ENCODE assay signal across 25 mouse cellular contexts in the genomic region with DNA sequence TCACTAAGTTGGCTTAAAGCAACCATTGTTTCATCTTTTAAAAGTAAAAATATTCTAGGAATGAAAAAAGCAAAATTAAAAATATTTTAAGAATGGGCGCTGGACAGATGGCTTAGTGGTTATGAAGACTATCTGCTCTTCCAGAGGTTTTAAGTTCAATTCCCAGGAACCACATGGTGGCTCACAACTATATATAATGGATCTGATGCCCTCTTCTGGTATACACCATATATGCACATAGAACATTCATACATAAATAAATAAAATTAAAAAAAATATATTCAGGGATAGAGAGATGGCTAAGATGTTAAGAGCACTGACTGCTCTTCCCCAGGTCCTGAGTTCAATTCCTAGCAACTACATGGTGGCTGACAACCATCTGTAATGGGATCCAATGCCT. TPM values are rescaled to one million over a fixed set of nuclear protein-coding genes. Genes with fewer than 3 reads are reported as not detected.
A peak's percentile ranks its signal among the peaks of the same experiment; 100 is the strongest.
DNase-seq lines count a peak whose midpoint lies in the region; ATAC-seq and TF ChIP-seq lines count a peak whose summit lies in the region.
"Had no signal": no experiment of that assay in that cellular context is flagged by ENCODE, and none has a peak within 500 bp of the region (broad histone marks: within the 10 kb centered on the region; RNA-seq: fewer than 3 reads in every experiment).

No protein-coding gene starts in this region.

- H3K9ac ChIP-seq in forebrain, embryonic 14.5 days (ENCODE audit: low read length): no peak overlapping the region
- H3K9ac ChIP-seq in forebrain, embryonic 13.5 days: no peak overlapping the region
- no peak overlapping the region for H3K9ac ChIP-seq in kidney, postnatal 0 days (ENCODE audit: low read depth, low read length)
- no peak overlapping the region for H3K9ac ChIP-seq in kidney, embryonic 14.5 days (ENCODE audit: low read depth, low read length)
- H3K9ac ChIP-seq: heart, embryonic 12.5 days; hindbrain, embryonic 12.5 days; limb, embryonic 13.5 days; liver, embryonic 15.5 days; neural tube, embryonic 12.5 days had no signal

- H3K9me3 ChIP-seq in forebrain, embryonic 14.5 days (replicated peaks; ENCODE audit: control insufficient read depth, low read length): no peaks in the 10 kb centered on the region
- no peaks in the 10 kb centered on the region for H3K9me3 ChIP-seq in forebrain, embryonic 13.5 days (replicated peaks)
- no peaks in the 10 kb centered on the region for H3K9me3 ChIP-seq in kidney, postnatal 0 days (replicated peaks; ENCODE audit: low read length)
- H3K9me3 ChIP-seq in kidney, embryonic 14.5 days (ENCODE audit: control insufficient read depth, low read length): no peaks in the 10 kb centered on the region
- H3K9me3 ChIP-seq: heart, embryonic 12.5 days; hindbrain, embryonic 12.5 days; limb, embryonic 13.5 days; liver, embryonic 15.5 days; midbrain, embryonic 10.5 days; neural tube, embryonic 12.5 days had no signal

- no peaks in the 10 kb centered on the region for H3K27me3 ChIP-seq in forebrain, embryonic 14.5 days (replicated peaks; ENCODE audit: control insufficient read depth, insufficient read depth, low read length)
- no peaks in the 10 kb centered on the region for H3K27me3 ChIP-seq in forebrain, embryonic 13.5 days
- no peaks in the 10 kb centered on the region for H3K27me3 ChIP-seq in kidney, postnatal 0 days (ENCODE audit: insufficient read depth, low read length)
- H3K27me3 ChIP-seq in kidney, embryonic 14.5 days (ENCODE audit: control insufficient read depth, insufficient read depth, low read length): no peaks in the 10 kb centered on the region
- H3K27me3 ChIP-seq: heart, embryonic 12.5 days; hindbrain, embryonic 12.5 days; limb, embryonic 13.5 days; liver, embryonic 15.5 days; neural tube, embryonic 12.5 days; Patski had no signal

- peaks cover 79% of the 10 kb centered on the region for H3K36me3 ChIP-seq in forebrain, embryonic 14.5 days (ENCODE audit: control insufficient read depth, insufficient read depth, low read length)
- peaks cover 80% of the 10 kb centered on the region for H3K36me3 ChIP-seq in forebrain, embryonic 13.5 days (ENCODE audit: poor library complexity, severe bottlenecking)
- H3K36me3 ChIP-seq in kidney, postnatal 0 days (ENCODE audit: insufficient read depth, low read length): peaks cover 56% of the 10 kb centered on the region
- peaks cover 74% of the 10 kb centered on the region for H3K36me3 ChIP-seq in kidney, embryonic 14.5 days (ENCODE audit: control insufficient read depth, insufficient read depth, low read length)

- H3K4me2 ChIP-seq in forebrain, embryonic 14.5 days (ENCODE audit: low read length): no peak overlapping the region
- H3K4me2 ChIP-seq in forebrain, embryonic 13.5 days: no peak overlapping the region
- H3K4me2 ChIP-seq in kidney, postnatal 0 days (ENCODE audit: low read length): no peak overlapping the region
- no peak overlapping the region for H3K4me2 ChIP-seq in kidney, embryonic 14.5 days (replicated peaks; ENCODE audit: low read depth, low read length)
- H3K4me2 ChIP-seq: heart, embryonic 12.5 days; hindbrain, embryonic 12.5 days; limb, embryonic 13.5 days; liver, embryonic 15.5 days; neural tube, embryonic 12.5 days had no signal

- H3K4me3 ChIP-seq in forebrain, embryonic 14.5 days (ENCODE audit: low read depth, low read length): no peak overlapping the region
- no peak overlapping the region for H3K4me3 ChIP-seq in forebrain, embryonic 13.5 days
- no peak overlapping the region for H3K4me3 ChIP-seq in kidney, postnatal 0 days (replicated peaks; ENCODE audit: low read depth, low read length)
- H3K4me3 ChIP-seq in kidney, embryonic 14.5 days (ENCODE audit: low read length): no peak overlapping the region
- H3K4me3 ChIP-seq: heart, embryonic 12.5 days; hindbrain, embryonic 12.5 days; limb, embryonic 13.5 days; liver, embryonic 15.5 days; midbrain, embryonic 10.5 days; neural tube, embryonic 12.5 days had no signal

- H3K4me1 ChIP-seq in forebrain, embryonic 14.5 days (ENCODE audit: control insufficient read depth, insufficient read depth, low read length): no peaks in the 10 kb centered on the region
- H3K4me1 ChIP-seq in forebrain, embryonic 13.5 days: no peaks in the 10 kb centered on the region
- no peaks in the 10 kb centered on the region for H3K4me1 ChIP-seq in kidney, postnatal 0 days (replicated peaks; ENCODE audit: insufficient read depth, low read length)
- H3K4me1 ChIP-seq in kidney, embryonic 14.5 days (ENCODE audit: control insufficient read depth, insufficient read depth, low read length): no peaks in the 10 kb centered on the region
- H3K4me1 ChIP-seq: heart, embryonic 12.5 days; hindbrain, embryonic 12.5 days; limb, embryonic 13.5 days; liver, embryonic 15.5 days; midbrain, embryonic 10.5 days; neural tube, embryonic 12.5 days had no signal

- no peak for ATAC-seq in forebrain, embryonic 14.5 days
- ATAC-seq in forebrain, embryonic 13.5 days: no peak
- no peak for ATAC-seq in kidney, postnatal 0 days (replicated peaks; ENCODE audit: low FRiP score, low read depth)
- ATAC-seq in kidney, embryonic 14.5 days (ENCODE audit: low FRiP score, low TSS enrichment): no peak
- ATAC-seq in megakaryocyte, adult 5-6 weeks (ENCODE audit: poor library complexity, severe bottlenecking): 0 out of 2 replicates have a peak, but pooled peaks have one; percentile 21
- ATAC-seq: activated CD4-positive, CD25-positive, alpha-beta regulatory T cell, adult 4 months; forebrain, embryonic 16.5 days; Patski had no signal

- peak; percentile 42 for TF ChIP-seq CTCF in kidney, postnatal 0 days (IDR thresholded peaks at IDR 0.05; ENCODE audit: low read depth)

- peak; percentile 22 for DNase-seq in forebrain, embryonic 14.5 days (ENCODE audit: low spot score)
- DNase-seq in kidney, postnatal 0 days (ENCODE audit: low spot score): no peak
- peak; percentile 50 for DNase-seq in 3T3-L1 (ENCODE audit: low read depth, low spot score)
- DNase-seq in urinary bladder, adult 18-20 months (ENCODE audit: low spot score in 2 of 2): no peak
- DNase-seq: adrenal gland, postnatal 10 days; cerebellum, adult 9-10 months; gastrocnemius, postnatal 36 days; heart, postnatal 14 days; kidney, adult 18-20 months; kidney, postnatal 14 days; lung, postnatal 14 days; right cerebral cortex, postnatal 4 days had no signal

- WGBS in forebrain, embryonic 14.5 days: 83% methylated on average over 1 of the region's 1 CpGs
- 91% methylated on average over 1 of the region's 1 CpGs for WGBS in forebrain, embryonic 13.5 days
- WGBS in kidney, postnatal 0 days: 96% methylated on average over 1 of the region's 1 CpGs
- WGBS in kidney, embryonic 14.5 days: 89% methylated on average over 1 of the region's 1 CpGs

- no peak overlapping the region for H3K27ac ChIP-seq in forebrain, embryonic 14.5 days (ENCODE audit: low read depth, low read length)
- H3K27ac ChIP-seq in forebrain, embryonic 13.5 days: no peak overlapping the region
- H3K27ac ChIP-seq in kidney, postnatal 0 days: no peak overlapping the region
- H3K27ac ChIP-seq in kidney, embryonic 14.5 days (ENCODE audit: low read depth, low read length): no peak overlapping the region
- H3K27ac ChIP-seq: hindbrain, embryonic 12.5 days; limb, embryonic 13.5 days; liver, embryonic 15.5 days; midbrain, embryonic 10.5 days; neural tube, embryonic 12.5 days had no signal

RNA-seq across cellular contexts. Expression of a gene that starts 14.0 kb away (rescaled TPM):
- 3.0 and 3.1 TPM in 2 replicates for polyA plus RNA-seq in forebrain, embryonic 14.5 days (2014; fragmentation: Nextera tagmentation; extraction: Ambion mirVana)
- 4.4 and 5.4 TPM in 2 replicates for polyA plus RNA-seq in forebrain, embryonic 13.5 days (2015; fragmentation: Nextera tagmentation; extraction: Ambion mirVana)
- polyA plus RNA-seq in kidney, postnatal 0 days (2015; fragmentation: Nextera tagmentation; extraction: Ambion mirVana): 2.0 and 2.1 TPM in 2 replicates
- 2.9 and 3.2 TPM in 2 replicates for polyA plus RNA-seq in kidney, embryonic 14.5 days (2014; fragmentation: Nextera tagmentation; extraction: Ambion mirVana)
- 6.6 and 8.3 TPM in 2 replicates for total RNA-seq in megakaryocyte, adult 5-6 weeks (2015)
- total RNA-seq in megakaryocyte, adult 5-6 weeks (2017): 7.4 and 8.0 TPM in 2 replicates
- total RNA-seq: monocyte, adult 5-6 weeks had no signal

RNA-seq across cellular contexts. Expression of a gene that starts 15.4 kb away (rescaled TPM):
- 1.9 and 2.7 TPM in 2 replicates for polyA plus RNA-seq in forebrain, embryonic 14.5 days (2014; fragmentation: Nextera tagmentation; extraction: Ambion mirVana)
- 3.0 and 3.7 TPM in 2 replicates for polyA plus RNA-seq in forebrain, embryonic 13.5 days (2015; fragmentation: Nextera tagmentation; extraction: Ambion mirVana)
- polyA plus RNA-seq in kidney, postnatal 0 days (2015; fragmentation: Nextera tagmentation; extraction: Ambion mirVana): 18.2 and 18.3 TPM in 2 replicates
- polyA plus RNA-seq in kidney, embryonic 14.5 days (2014; fragmentation: Nextera tagmentation; extraction: Ambion mirVana): 13.9 and 18.5 TPM in 2 replicates
- total RNA-seq in megakaryocyte, adult 5-6 weeks (2015): 66.4 and 69.3 TPM in 2 replicates
- total RNA-seq in megakaryocyte, adult 5-6 weeks (2017): 138 and 142 TPM in 2 replicates

RNA-seq across cellular contexts. Expression of a gene that starts 15.7 kb away (rescaled TPM):
- polyA plus RNA-seq in forebrain, embryonic 14.5 days (2014; fragmentation: Nextera tagmentation; extraction: Ambion mirVana): 43.9 and 48.6 TPM in 2 replicates
- 48.8 and 51.4 TPM in 2 replicates for polyA plus RNA-seq in forebrain, embryonic 13.5 days (2015; fragmentation: Nextera tagmentation; extraction: Ambion mirVana)
- 46.8 and 47.6 TPM in 2 replicates for polyA plus RNA-seq in kidney, postnatal 0 days (2015; fragmentation: Nextera tagmentation; extraction: Ambion mirVana)
- 47.1 and 64.8 TPM in 2 replicates for polyA plus RNA-seq in kidney, embryonic 14.5 days (2014; fragmentation: Nextera tagmentation; extraction: Ambion mirVana)
- 31.4 and 38.6 TPM in 2 replicates for total RNA-seq in megakaryocyte, adult 5-6 weeks (2015)
- 72.6 and 75.8 TPM in 2 replicates for total RNA-seq in megakaryocyte, adult 5-6 weeks (2017)

RNA-seq across cellular contexts. Expression of a gene that starts 39.3 kb away (rescaled TPM):
- 22.9 and 28.1 TPM in 2 replicates for polyA plus RNA-seq in forebrain, embryonic 14.5 days (2014; fragmentation: Nextera tagmentation; extraction: Ambion mirVana)
- 16.0 and 16.6 TPM in 2 replicates for polyA plus RNA-seq in forebrain, embryonic 13.5 days (2015; fragmentation: Nextera tagmentation; extraction: Ambion mirVana)
- polyA plus RNA-seq in kidney, postnatal 0 days (2015; fragmentation: Nextera tagmentation; extraction: Ambion mirVana): 9.7 and 10.1 TPM in 2 replicates
- 9.0 and 15.6 TPM in 2 replicates for polyA plus RNA-seq in kidney, embryonic 14.5 days (2014; fragmentation: Nextera tagmentation; extraction: Ambion mirVana)
- total RNA-seq in megakaryocyte, adult 5-6 weeks (2015): 24.5 and 26.7 TPM in 2 replicates
- total RNA-seq in megakaryocyte, adult 5-6 weeks (2017): 20.5 and 23.0 TPM in 2 replicates

Comparison
In these comparisons a context has a peak if more than half of its experiments do, and no peak if none do; other contexts are left out.
1. DNase-seq: peak in forebrain, embryonic 14.5 days (single experiment) and 3T3-L1 (single experiment); none in kidney, postnatal 0 days (single experiment) and urinary bladder, adult 18-20 months (0 of 2).